Mouse (Mus musculus) myocyte (in vitro differentiated cells): ENCODE measurements around the gene 6430548M08Rik.

ENCODE experiments used
- CEBPB ChIP-seq: IDR thresholded peaks from 2 replicates; pipeline ENCODE4 v1.6.1; 2011; ENCODE audit warnings: mild to moderate bottlenecking, moderate library complexity; ENCODE audit not compliant: poor library complexity, insufficient read depth, severe bottlenecking
- E2F4 ChIP-seq: IDR thresholded peaks from one replicate; pipeline ENCODE4 v1.6.1; 2011; ENCODE audit warnings: mild to moderate bottlenecking, control low read depth, moderate library complexity; ENCODE audit not compliant: insufficient read depth
- MAX ChIP-seq: IDR thresholded peaks from one replicate; pipeline ENCODE4 v1.6.1; 2011; ENCODE audit warnings: low read depth, mild to moderate bottlenecking, control low read depth
- MYOD1 ChIP-seq, 3 experiments: IDR thresholded peaks; one replicate each; pipeline ENCODE4 v1.6.1; 2011; ENCODE audit warnings: control low read depth in 2 of 3, low read depth in 2 of 3, mild to moderate bottlenecking in 2 of 3, moderate library complexity in 1 of 3; ENCODE audit not compliant: insufficient read length in 2 of 3, control insufficient read depth in 1 of 3
- MYOG ChIP-seq, 3 experiments: IDR thresholded peaks; one replicate each; pipeline ENCODE4 v1.6.1; 2011; ENCODE audit warnings: control low read depth in 2 of 3, low read depth in 2 of 3, mild to moderate bottlenecking in 2 of 3; ENCODE audit not compliant: insufficient read length in 2 of 3, control insufficient read depth in 1 of 3, insufficient read depth in 1 of 3
- POLR2A ChIP-seq: IDR thresholded peaks from one replicate; pipeline ENCODE4 v1.6.1; 2011; ENCODE audit warnings: low read depth, mild to moderate bottlenecking, control low read depth, moderate library complexity; ENCODE audit not compliant: insufficient read length
- POLR2AphosphoS2 ChIP-seq: IDR thresholded peaks from one replicate; pipeline ENCODE4 v1.6.1; 2011; ENCODE audit warnings: low read depth, control low read depth; ENCODE audit not compliant: insufficient read length
- SRF ChIP-seq: IDR thresholded peaks from one replicate; pipeline ENCODE4 v1.6.1; 2011; ENCODE audit warnings: low read depth; ENCODE audit not compliant: control insufficient read depth, insufficient read length
- TCF3 ChIP-seq: IDR thresholded peaks from one replicate; pipeline ENCODE4 v1.6.1; 2011; ENCODE audit warnings: low read depth, control low read depth; ENCODE audit not compliant: insufficient read length
- USF1 ChIP-seq: IDR thresholded peaks from one replicate; pipeline ENCODE4 v1.6.1; 2011; ENCODE audit warnings: low read depth, mild to moderate bottlenecking, control low read depth, moderate library complexity

DNA sequence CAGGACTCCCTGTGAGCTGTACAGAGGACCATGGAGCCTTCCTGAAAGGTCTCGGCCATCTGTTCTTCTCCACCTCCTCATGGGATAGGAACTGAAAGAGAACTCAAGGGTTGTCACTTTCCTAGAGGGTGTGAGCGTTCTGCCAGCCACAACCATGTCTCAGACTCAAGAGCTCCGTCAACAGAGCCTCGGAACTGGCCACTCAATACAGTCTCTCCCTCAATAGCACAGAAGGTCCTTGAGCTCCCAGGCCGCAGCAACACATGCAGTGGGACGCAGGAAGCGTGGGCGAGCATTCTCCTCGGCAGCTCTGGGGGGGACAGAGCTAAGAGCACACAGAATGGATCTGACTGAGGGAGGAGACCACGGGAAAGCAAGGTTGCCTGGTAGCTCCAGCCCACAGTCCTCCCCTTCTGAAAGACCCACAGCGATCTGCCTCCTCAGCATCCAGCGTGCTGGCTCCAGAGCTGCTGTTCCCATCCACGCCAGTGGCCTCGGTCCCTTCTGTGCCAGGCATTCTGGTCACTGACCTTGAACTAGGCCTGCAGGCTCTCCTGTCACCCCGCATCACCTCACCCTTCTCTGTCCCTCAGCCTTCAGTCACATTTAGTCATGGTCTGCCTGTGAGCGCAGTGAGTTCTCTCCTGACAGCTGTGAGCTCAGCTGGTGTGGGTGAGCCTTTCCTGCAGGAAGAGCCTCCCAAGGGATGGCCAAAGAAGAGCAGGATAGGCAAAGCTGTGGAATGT lies 47.9 kb downstream of the 6430548M08Rik start:
- no peak for TF ChIP-seq POLR2A
- TF ChIP-seq MAX: no peak
- TF ChIP-seq E2F4: no peak
- TF ChIP-seq TCF3: no peak
- no peak for TF ChIP-seq POLR2AphosphoS2
- peak in 2 of 3 experiments; percentile 15 to 34 for TF ChIP-seq MYOG (IDR thresholded peaks at IDR 0.05; ENCODE audit: control insufficient read depth in 1 of 3, insufficient read depth in 1 of 3, insufficient read length in 2 of 3, low read depth in 2 of 3)
- TF ChIP-seq SRF: no peak
- no peak for TF ChIP-seq USF1
- TF ChIP-seq MYOD1 (IDR thresholded peaks at IDR 0.05; ENCODE audit: control insufficient read depth in 1 of 3, insufficient read length in 2 of 3, low read depth in 2 of 3): peak in 2 of 3 experiments; percentile 9 to 52
- no peak for TF ChIP-seq CEBPB
